Mouse (Mus musculus) large intestine, adult 2 months (tissue): Measurements from ENCODE around the gene Olfr1475. TPM values are rescaled to one million over a fixed set of nuclear protein-coding genes. Genes with fewer than 3 reads are reported as not detected.
"Not testable (repeated sequence)": the region's sequence is repeated elsewhere in the genome, so short reads cannot be mapped to it uniquely, and the experiment has no call there.

ENCODE experiments used
- DNase-seq: peaks from one replicate; pipeline ENCODE4 v3.0.0-alpha.2; 2012; ENCODE audit warnings: low read depth, low spot score
- WGBS: fragments of 180-500 bp; shearing (Covaris S2); methylation state at CpG from one replicate; pipeline ENCODE4 v1.1.7; 2018; 5-methylcytosine and 5-hydroxymethylcytosine counted together
- polyA plus RNA-seq: library from polyadenylated mRNA; depleted of rRNA; stranded (reverse); fragments of >200 nt; gene quantifications from 2 replicates; pipeline ENCODE4 v1.2.3, GENCODE M21; 2012; rRNA removed

The Olfr1475 gene
- not detected in 2 replicates for polyA plus RNA-seq

- no peak for DNase-seq
Observed at GRCm38 (mm10) chr19:13480096-13480495, at the start of gene Olfr1475. Gene Olfr1475 (minus strand): TSS chr19:13480196.

- DNase-seq = no peak
- 88% methylated on average over 2 of the region's 2 CpGs for WGBS
Observed at GRCm38 (mm10) chr19:13527613-13528012, 47.6 kb upstream of the Olfr1475 start, which contains the start of gene Olfr1480. Gene Olfr1480 (plus strand): TSS chr19:13527913.

- WGBS = 61% methylated on average over 3 of the region's 3 CpGs
- no peak for DNase-seq
Observed at GRCm38 (mm10) chr19:13500246-13500645, 20.2 kb upstream of the Olfr1475 start, which contains the start of gene Olfr1477. Gene Olfr1477 (plus strand): TSS chr19:13500546.

- not testable (repeated sequence) for DNase-seq
- WGBS = 79% methylated on average over 4 of the region's 4 CpGs
Observed at GRCm38 (mm10) chr19:13469265-13469664, 10.7 kb downstream of the Olfr1475 start, which contains the start of gene Olfr1474. Gene Olfr1474 (plus strand): TSS chr19:13469565.

- DNase-seq = no peak
- 74% methylated on average over 1 of the region's 1 CpGs for WGBS
Observed at GRCm38 (mm10) chr19:13455986-13456385, 24.0 kb downstream of the Olfr1475 start, which contains the start of gene Olfr1472. Gene Olfr1472 (minus strand): TSS chr19:13456086.

- WGBS = 55% methylated on average over 2 of the region's 2 CpGs
- DNase-seq = not testable (repeated sequence)
Observed at GRCm38 (mm10) chr19:13443109-13443508, 36.9 kb downstream of the Olfr1475 start, which contains the start of gene Olfr1471. Gene Olfr1471 (plus strand): TSS chr19:13443409.

Other genes with a start within 250 kb of the Olfr1475 start
- not detected in 2 replicates for gene Olfr1463, start 248.9 kb downstream of the Olfr1475 start, polyA plus RNA-seq
- gene Olfr1465, start 164.7 kb downstream of the Olfr1475 start, polyA plus RNA-seq = not detected in 2 replicates
- gene Olfr1466, start 141.3 kb downstream of the Olfr1475 start, polyA plus RNA-seq = not detected in 2 replicates
- not detected in 2 replicates for gene Olfr1467, start 118.0 kb downstream of the Olfr1475 start, polyA plus RNA-seq
- gene Olfr1469, start 72.3 kb downstream of the Olfr1475 start, polyA plus RNA-seq = not detected in 2 replicates
- not detected in 2 replicates for gene Olfr1471, start 36.8 kb downstream of the Olfr1475 start, polyA plus RNA-seq
- not detected in 2 replicates for gene Olfr1472, start 24.1 kb downstream of the Olfr1475 start, polyA plus RNA-seq
- gene Olfr1474, start 10.6 kb downstream of the Olfr1475 start, polyA plus RNA-seq = not detected in 2 replicates
- gene Olfr1477, start 20.4 kb upstream of the Olfr1475 start, polyA plus RNA-seq = not detected in 2 replicates
- gene Olfr1480, start 47.7 kb upstream of the Olfr1475 start, polyA plus RNA-seq = not detected in 2 replicates
- gene Olfr1484, start 103.3 kb upstream of the Olfr1475 start, polyA plus RNA-seq = not detected in 2 replicates
- gene Olfr1487, start 137.2 kb upstream of the Olfr1475 start, polyA plus RNA-seq = not detected in 2 replicates
- gene Olfr1489, start 151.4 kb upstream of the Olfr1475 start, polyA plus RNA-seq = not detected in 2 replicates
- not detected in 2 replicates for gene Olfr1490, start 170.9 kb upstream of the Olfr1475 start, polyA plus RNA-seq
- gene Olfr1491, start 217.1 kb upstream of the Olfr1475 start, polyA plus RNA-seq = not detected in 2 replicates
- not detected in 2 replicates for gene Olfr1493-ps1, start 243.1 kb upstream of the Olfr1475 start, polyA plus RNA-seq